Mouse (Mus musculus) olfactory bulb, adult 2 months (tissue): ENCODE results near the gene Zdhhc21.

Experiments
- CTCF ChIP-seq: fragments of 200-500 bp; IDR thresholded peaks from 2 replicates; pipeline ENCODE4 v1.5.1; 2012; ENCODE audit warnings: low read depth, mild to moderate bottlenecking, low read length, moderate library complexity; ENCODE audit not compliant: insufficient read depth
- POLR2A ChIP-seq: fragments of 200-500 bp; IDR thresholded peaks from 2 replicates; pipeline ENCODE4 v1.6.1; 2012; ENCODE audit warnings: mild to moderate bottlenecking, low read depth, low read length, moderate library complexity; ENCODE audit not compliant: insufficient read depth

GRCm38 (mm10) chr4:82831155-82831554, 28.6 kb downstream of the Zdhhc21 start:
- TF ChIP-seq CTCF, result no peak
- TF ChIP-seq POLR2A, result no peak
